Mouse (Mus musculus) gastrocnemius, adult 8-10 months (tissue): ENCODE results near the gene Nupl2. TPM values are rescaled to one million over a fixed set of nuclear protein-coding genes. Genes with fewer than 3 reads are reported as not detected.

Experiments used
- DNase-seq, 2 experiments: peaks; one replicate each; pipeline ENCODE4 v3.0.0; 2022; ENCODE audit warnings: low spot score in 2 of 2
- total RNA-seq, 4 experiments: library from RNA; stranded (reverse); gene quantifications; 2 replicates each; pipeline ENCODE4 v1.2.4; 2022

Gene Nupl2
- total RNA-seq, result 1 to 10 TPM; 5.6 to 6.3 (median 5.7) TPM

DNA sequence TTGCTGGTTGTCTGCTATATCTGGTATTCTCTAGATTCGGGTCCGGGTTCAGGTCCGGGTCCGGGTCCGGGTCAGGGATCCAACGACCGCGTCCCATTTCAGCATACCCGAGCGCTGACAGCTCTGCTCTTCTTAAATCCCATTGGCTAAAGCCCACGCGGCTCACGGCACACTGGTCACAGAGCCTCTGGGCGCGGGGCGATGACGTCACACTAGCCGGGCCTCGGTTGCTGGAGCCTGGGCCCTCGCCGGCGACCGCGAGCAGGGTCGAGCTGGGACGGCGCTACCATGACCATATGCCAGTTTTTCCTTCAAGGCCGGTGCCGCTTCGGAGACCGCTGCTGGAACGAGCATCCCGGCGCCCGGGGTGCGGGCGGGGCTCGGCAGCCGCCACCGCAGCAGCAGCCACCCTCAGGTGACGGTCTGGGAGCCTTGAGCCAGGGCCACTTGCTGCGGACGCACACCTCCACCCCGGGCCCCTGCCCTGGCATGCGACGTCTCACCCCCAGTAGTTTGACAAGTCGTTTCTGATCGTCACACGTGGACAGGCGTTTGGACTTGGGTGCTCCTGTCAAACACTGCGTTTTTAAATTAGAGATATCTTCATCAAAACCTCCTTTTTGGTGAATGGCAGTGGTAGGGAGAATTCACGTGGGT lies at the start of gene Nupl2:
Nupl2 (plus strand) TSS at position 175 of the 657 bp plus-strand sequence.
- peak; percentile 90 for DNase-seq

- no peak for DNase-seq
Measured at GRCm38 (mm10) chr5:24122221-24122620, 42.5 kb upstream of the Nupl2 start.

- DNase-seq, result no peak
Measured at GRCm38 (mm10) chr5:24124175-24124574, 40.6 kb upstream of the Nupl2 start.

DNA sequence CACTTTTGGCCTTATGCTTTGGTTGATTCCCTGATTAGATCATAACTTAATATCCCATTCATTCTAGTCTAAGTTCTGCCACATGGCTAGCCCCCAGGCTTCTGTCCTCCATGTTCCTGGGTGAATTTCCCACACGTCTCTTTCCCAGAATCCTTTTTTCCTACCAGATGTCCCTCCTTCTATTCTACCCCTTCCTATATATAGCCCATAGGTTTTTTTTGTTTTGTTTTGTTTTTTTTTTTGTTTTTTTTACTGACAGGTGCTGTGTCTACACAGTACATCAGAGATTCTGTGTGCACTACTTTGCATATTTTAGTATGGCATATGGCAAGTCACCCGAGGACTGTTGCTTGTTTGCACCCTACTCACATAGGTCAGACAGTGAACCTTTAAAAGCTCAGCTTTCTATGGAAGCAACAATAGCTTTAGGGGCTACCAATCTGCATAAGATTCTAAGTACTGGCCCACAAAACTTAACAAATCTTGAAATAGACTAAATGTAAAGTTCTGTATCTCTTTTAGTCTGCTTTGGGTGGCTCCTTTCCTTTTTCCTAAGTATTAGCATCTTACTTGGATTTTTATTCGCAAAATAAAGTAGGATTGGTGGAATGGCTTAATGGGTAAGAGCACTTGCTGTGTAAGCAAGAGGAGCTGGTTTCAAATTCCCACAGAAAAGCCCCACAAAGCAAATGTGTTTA lies 40.0 kb upstream of the Nupl2 start:
- no peak for DNase-seq

GRCm38 (mm10) chr5:24125910-24126636 lies 38.7 kb upstream of the Nupl2 start:
- no peak for DNase-seq

DNA sequence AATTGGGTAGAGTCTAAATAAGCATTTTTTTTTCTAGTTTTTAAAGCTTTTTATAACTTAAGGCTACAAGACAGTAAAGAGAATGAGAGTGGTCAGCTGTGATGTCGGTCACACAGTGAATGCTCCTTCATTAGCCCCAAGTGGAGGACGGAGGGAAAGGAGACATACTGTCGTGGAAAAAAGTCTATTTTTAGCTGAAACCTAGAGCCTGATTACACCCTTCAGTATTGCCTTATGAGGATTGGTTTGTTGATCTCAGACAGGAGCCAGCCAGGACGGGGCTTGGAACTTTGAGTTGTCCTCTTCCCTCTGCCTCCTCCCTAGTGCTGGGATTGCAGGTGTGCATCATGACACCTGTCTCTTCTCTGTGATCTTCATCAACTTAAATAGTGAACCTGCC lies 37.8 kb upstream of the Nupl2 start:
- DNase-seq, result no peak

GRCm38 (mm10) chr5:24146964-24147363 lies 17.8 kb upstream of the Nupl2 start:
- no peak for DNase-seq

GRCm38 (mm10) chr5:24152199-24152598 lies 12.6 kb upstream of the Nupl2 start:
- no peak for DNase-seq

GRCm38 (mm10) chr5:24156774-24157173 lies 8.0 kb upstream of the Nupl2 start:
- DNase-seq, result no peak

GRCm38 (mm10) chr5:24167263-24167662 lies 2.5 kb downstream of the Nupl2 start:
- DNase-seq, result no peak

DNA sequence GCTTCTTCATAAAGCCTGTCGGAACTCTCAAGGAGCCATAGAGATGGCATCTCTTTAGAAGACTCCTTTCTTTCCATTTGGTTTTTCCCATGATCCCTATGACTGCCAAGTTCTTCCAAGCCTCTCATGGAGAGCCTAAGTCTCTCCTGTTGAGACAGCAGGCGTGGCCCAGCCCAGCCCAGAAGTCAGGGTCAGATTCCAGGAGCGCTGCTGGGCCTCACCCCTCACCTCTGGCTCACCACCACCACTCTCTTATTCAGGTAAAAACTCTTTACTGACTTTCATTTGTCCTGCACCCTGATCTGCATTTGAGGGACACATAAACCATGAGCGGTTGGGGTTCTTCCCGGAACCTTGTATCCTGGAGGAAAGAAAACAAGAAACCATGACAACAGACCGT lies 5.1 kb downstream of the Nupl2 start:
- no peak for DNase-seq

DNA sequence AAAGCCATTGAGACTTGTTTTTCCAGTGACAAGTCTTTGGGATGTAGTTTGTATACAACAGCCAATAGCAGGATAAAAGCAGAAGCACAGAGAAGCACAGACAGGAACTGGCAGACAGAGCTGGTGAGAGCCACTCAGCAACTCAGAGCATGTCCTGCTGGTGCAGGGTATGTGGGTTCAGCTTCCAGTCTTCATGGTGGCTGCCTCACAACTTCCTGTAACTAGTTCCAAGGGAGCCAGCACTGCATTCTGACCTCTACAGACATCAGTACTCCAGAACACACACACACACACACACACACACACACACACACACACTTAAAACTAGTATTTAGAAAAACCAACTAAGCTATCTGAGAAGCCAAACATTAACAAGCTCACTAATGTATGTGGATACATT lies 7.3 kb downstream of the Nupl2 start:
- no peak for DNase-seq

- DNase-seq, result no peak
Measured at GRCm38 (mm10) chr5:24181514-24182295, 16.9 kb downstream of the Nupl2 start.

DNA sequence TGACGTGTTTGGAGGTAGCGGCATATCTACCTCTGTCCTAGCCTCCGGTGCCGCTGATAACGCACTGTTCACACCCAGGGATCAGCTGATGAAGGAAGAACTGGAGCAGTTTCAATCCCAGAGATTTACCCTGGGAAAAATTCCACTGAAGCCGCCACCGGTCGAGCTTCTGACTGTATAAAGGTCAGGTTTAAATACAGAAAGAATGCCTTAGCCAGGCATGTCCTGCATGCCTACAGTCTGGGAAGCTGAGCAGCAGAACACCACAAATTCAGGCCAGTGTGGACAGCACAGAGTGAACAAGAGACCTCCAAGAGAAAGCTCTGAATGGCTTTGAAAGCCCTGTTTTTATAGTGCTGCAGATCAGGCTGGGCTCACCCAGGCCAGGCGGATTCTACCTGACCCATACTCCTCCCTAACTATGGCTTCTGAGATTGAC lies 17.6 kb downstream of the Nupl2 start:
- no peak for DNase-seq

DNA sequence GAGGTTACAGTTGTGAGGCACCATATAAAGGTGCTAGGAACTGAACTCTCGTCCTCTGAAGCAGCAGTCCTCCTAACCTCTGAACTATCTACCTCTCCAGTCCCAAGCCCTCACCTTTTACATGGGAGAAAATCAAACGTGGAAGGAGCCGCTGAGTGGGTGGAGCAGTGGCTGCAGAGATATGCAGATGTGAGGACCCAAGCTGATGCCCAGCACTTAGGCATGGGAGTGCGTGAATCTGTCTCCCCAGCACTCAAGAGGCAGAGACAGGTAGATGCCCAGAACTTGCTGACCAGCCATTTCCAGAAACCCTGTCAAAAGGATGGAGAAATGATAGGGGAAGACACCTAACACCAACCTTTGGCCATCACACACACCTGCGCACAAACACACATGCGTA lies 18.3 kb downstream of the Nupl2 start:
- DNase-seq, result no peak

DNA sequence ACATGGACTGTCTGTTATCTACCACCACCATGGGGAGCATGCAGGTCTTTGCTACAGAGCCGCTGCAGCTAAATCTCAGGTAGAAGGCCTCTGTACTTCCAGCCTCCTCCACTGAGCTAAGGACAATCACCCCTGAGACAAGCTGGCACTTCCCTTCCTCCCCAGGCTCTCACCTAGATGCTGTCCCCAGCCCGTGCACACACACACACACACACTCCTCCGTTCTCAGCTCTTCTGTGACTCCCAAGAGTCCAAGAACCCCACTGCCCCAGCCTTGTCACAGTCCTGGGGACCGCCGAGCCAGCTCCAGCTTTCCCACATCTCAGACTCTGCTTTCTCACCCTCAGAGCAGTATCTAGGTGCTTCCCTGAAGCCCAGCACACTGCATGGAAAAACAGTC lies 19.2 kb downstream of the Nupl2 start:
- no peak for DNase-seq

GRCm38 (mm10) chr5:24188476-24188875 lies 23.7 kb downstream of the Nupl2 start:
- no peak for DNase-seq

- no peak for DNase-seq
Measured at GRCm38 (mm10) chr5:24191821-24192220, 27.1 kb downstream of the Nupl2 start.

DNA sequence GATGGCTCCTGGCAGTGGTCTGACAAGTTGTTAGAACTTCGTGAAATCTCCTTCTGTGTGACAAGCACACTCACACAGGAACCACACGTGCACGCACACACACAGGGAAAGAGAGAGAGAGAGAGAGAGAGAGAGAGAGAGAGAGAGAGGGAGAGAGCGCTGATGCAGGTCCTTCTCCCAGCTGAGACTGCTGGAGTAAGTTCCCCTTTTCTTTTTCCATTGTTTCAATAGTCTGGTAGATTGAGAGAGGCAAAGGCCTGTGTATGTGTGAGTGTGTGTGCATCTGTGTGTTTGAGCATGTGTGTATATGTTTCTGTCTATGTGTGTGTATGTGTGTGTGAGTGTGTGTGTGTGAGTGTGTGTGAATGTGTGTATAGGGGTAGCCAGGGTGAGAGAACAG lies 36.2 kb downstream of the Nupl2 start:
- DNase-seq, result no peak

DNA sequence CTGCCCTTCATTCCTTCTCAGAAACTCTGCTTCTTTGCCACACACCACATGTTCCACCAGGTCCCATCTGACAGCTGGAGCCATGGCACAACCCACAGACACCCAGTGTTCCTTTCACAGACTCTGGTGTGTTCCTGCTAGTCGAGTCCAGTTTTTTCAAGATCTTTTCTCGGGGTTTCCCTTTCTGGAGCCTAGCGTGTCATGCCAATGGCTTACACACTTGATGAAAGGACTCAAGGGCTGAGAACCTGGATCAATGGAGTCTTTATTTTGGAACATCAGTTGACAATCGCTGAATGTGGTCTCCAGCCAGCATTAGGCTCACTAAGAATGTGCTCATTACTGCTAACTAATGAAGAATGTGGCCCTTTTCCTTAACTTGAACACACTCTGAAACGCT lies 37.7 kb downstream of the Nupl2 start:
- no peak for DNase-seq

GRCm38 (mm10) chr5:24203266-24203665 lies 38.5 kb downstream of the Nupl2 start:
- no peak for DNase-seq

- DNase-seq, result no peak
Measured at GRCm38 (mm10) chr5:24207965-24208364, 43.2 kb downstream of the Nupl2 start.
